Mouse (Mus musculus): Measurements from ENCODE around the gene Inf2. TPM values are rescaled to one million over a fixed set of nuclear protein-coding genes. Genes with fewer than 3 reads are reported as not detected.

The Inf2 gene
- polyA plus RNA-seq, 1 experiment, result 37.4 TPM

GRCm38 (mm10) chr12:112595626-112596025 is 7.0 kb downstream of the Inf2 start:
- no peak for DNase-seq (ENCODE audit: low spot score)

- no peak for DNase-seq (ENCODE audit: low spot score)
These were observed 7.9 kb downstream of the Inf2 start for GRCm38 (mm10) chr12:112596454-112596853.

- no peak for DNase-seq (ENCODE audit: low spot score)
These were observed 8.4 kb downstream of the Inf2 start for GRCm38 (mm10) chr12:112596891-112597500.

GRCm38 (mm10) chr12:112597618-112598017 is 9.0 kb downstream of the Inf2 start:
- no peak for DNase-seq (ENCODE audit: low spot score)

- DNase-seq (ENCODE audit: low spot score), result no peak
These were observed 10.6 kb downstream of the Inf2 start for GRCm38 (mm10) chr12:112599198-112599597.

- DNase-seq (ENCODE audit: low spot score), result no peak
These were observed 11.5 kb downstream of the Inf2 start for GRCm38 (mm10) chr12:112599942-112600611.

- DNase-seq (ENCODE audit: low spot score), result no peak
These were observed 15.4 kb downstream of the Inf2 start for GRCm38 (mm10) chr12:112604022-112604421.

- no peak for DNase-seq (ENCODE audit: low spot score)
These were observed 16.4 kb downstream of the Inf2 start for GRCm38 (mm10) chr12:112604709-112605649.

GRCm38 (mm10) chr12:112605766-112606165 is 17.2 kb downstream of the Inf2 start:
- peak; percentile 70 for DNase-seq (ENCODE audit: low spot score)

GRCm38 (mm10) chr12:112606998-112607397 is 18.4 kb downstream of the Inf2 start:
- DNase-seq (ENCODE audit: low spot score), result no peak

- DNase-seq (ENCODE audit: low spot score), result no peak
These were observed 20.4 kb downstream of the Inf2 start for GRCm38 (mm10) chr12:112609031-112609430.

GRCm38 (mm10) chr12:112616668-112617067 is 28.1 kb downstream of the Inf2 start:
- no peak for DNase-seq (ENCODE audit: low spot score)

GRCm38 (mm10) chr12:112617184-112617583 is 28.6 kb downstream of the Inf2 start:
- no peak for DNase-seq (ENCODE audit: low spot score)

GRCm38 (mm10) chr12:112617898-112618380 is 29.4 kb downstream of the Inf2 start:
- DNase-seq (ENCODE audit: low spot score), result no peak

GRCm38 (mm10) chr12:112618981-112619685 is 30.5 kb downstream of the Inf2 start:
- DNase-seq (ENCODE audit: low spot score), result no peak

GRCm38 (mm10) chr12:112619686-112620353 is 31.2 kb downstream of the Inf2 start, which contains the start of gene Adssl1:
Adssl1 (plus strand) TSS chr12:112620045.
- peak; percentile 54 for DNase-seq (ENCODE audit: low spot score)

GRCm38 (mm10) chr12:112620354-112621061 is 31.9 kb downstream of the Inf2 start:
- DNase-seq (ENCODE audit: low spot score), result no peak

GRCm38 (mm10) chr12:112621900-112622299 is 33.3 kb downstream of the Inf2 start:
- DNase-seq (ENCODE audit: low spot score), result no peak

- no peak for DNase-seq (ENCODE audit: low spot score)
These were observed 35.2 kb downstream of the Inf2 start for GRCm38 (mm10) chr12:112623742-112624141.

- DNase-seq (ENCODE audit: low spot score), result no peak
These were observed 37.1 kb downstream of the Inf2 start for GRCm38 (mm10) chr12:112625700-112626099.
